Mouse (Mus musculus): ENCODE results near the gene Gm10681. TPM values are rescaled to one million over a fixed set of nuclear protein-coding genes. Genes with fewer than 3 reads are reported as not detected.
"Not testable (repeated sequence)": the region's sequence is repeated elsewhere in the genome, so short reads cannot be mapped to it uniquely, and the experiment has no call there.

Gene Gm10681
- not detected in 2 replicates for polyA plus RNA-seq (2016; fragmentation: Nextera tagmentation; extraction: Ambion mirVana)

- Histone ChIP-seq H3K27ac (no peak within 1 kb of the TSS), H3K4me3 (no peak within 1 kb of the TSS), H3K4me1 (no peaks in the 10 kb centered on the region), H3K27me3 (replicated peaks) (no peaks in the 10 kb centered on the region), H3K9me3 (no peaks in the 10 kb centered on the region), H3K36me3 (no peaks in the 10 kb centered on the region), H3K9ac (no peak within 1 kb of the TSS), H3K4me2 (replicated peaks) (no peak within 1 kb of the TSS)
- no peak for ATAC-seq (ENCODE audit: low FRiP score, low read depth)
These were observed at the start of gene Gm10681 for GRCm38 (mm10) chr3:98588707-98589106. Gm10681 (minus strand) TSS chr3:98588807.

- WGBS, result 98% methylated on average over 1 of the region's 1 CpGs
- no peak for ATAC-seq (ENCODE audit: low FRiP score, low read depth)
- H3K27me3 ChIP-seq (replicated peaks), result no peaks in the 10 kb centered on the region
These were observed 46.5 kb upstream of the Gm10681 start for GRCm38 (mm10) chr3:98635145-98635544.

GRCm38 (mm10) chr3:98630152-98630551 is 41.5 kb upstream of the Gm10681 start, which contains the start of gene Hsd3b5:
Hsd3b5 (minus strand) TSS chr3:98630252.
- Histone ChIP-seq H3K36me3 (no peaks in the 10 kb centered on the region), H3K4me3 (no peak within 1 kb of the TSS), H3K9me3 (no peaks in the 10 kb centered on the region), H3K4me1 (no peaks in the 10 kb centered on the region), H3K4me2 (replicated peaks) (no peak within 1 kb of the TSS), H3K27ac (no peak within 1 kb of the TSS), H3K9ac (no peak within 1 kb of the TSS), H3K27me3 (replicated peaks) (no peaks in the 10 kb centered on the region)
- no peak for ATAC-seq (ENCODE audit: low FRiP score, low read depth)

More at GRCm38 (mm10) chr3:98635145-98635544, 46.5 kb upstream of the Gm10681 start:
- no peaks in the 10 kb centered on the region for H3K9me3 ChIP-seq
- H3K4me1 ChIP-seq, result no peaks in the 10 kb centered on the region
- H3K27ac ChIP-seq, result no peak overlapping the region
- no peak overlapping the region for H3K4me3 ChIP-seq
- no peaks in the 10 kb centered on the region for H3K36me3 ChIP-seq
- no peak overlapping the region for H3K9ac ChIP-seq
- no peak overlapping the region for H3K4me2 ChIP-seq (replicated peaks)

GRCm38 (mm10) chr3:98629633-98630032 is 41.0 kb upstream of the Gm10681 start:
- Histone ChIP-seq H3K4me3 (no peak overlapping the region), H3K9ac (no peak overlapping the region), H3K36me3 (no peaks in the 10 kb centered on the region), H3K27me3 (replicated peaks) (no peaks in the 10 kb centered on the region), H3K27ac (no peak overlapping the region), H3K4me1 (no peaks in the 10 kb centered on the region), H3K9me3 (no peaks in the 10 kb centered on the region), H3K4me2 (replicated peaks) (no peak overlapping the region)
- ATAC-seq (ENCODE audit: low FRiP score, low read depth), result no peak
- WGBS, result 83% methylated on average over 3 of the region's 3 CpGs

GRCm38 (mm10) chr3:98616786-98617185 is 28.2 kb upstream of the Gm10681 start:
- not testable (repeated sequence) for H3K9me3 ChIP-seq; H3K27ac ChIP-seq; H3K9ac ChIP-seq; H3K4me1 ChIP-seq; H3K36me3 ChIP-seq; H3K27me3 ChIP-seq (replicated peaks); H3K4me3 ChIP-seq; ATAC-seq (ENCODE audit: low FRiP score, low read depth); H3K4me2 ChIP-seq (replicated peaks)
- 63% methylated on average over 1 of the region's 1 CpGs for WGBS

- not testable (repeated sequence) for H3K36me3 ChIP-seq; H3K4me2 ChIP-seq (replicated peaks); H3K9ac ChIP-seq; H3K27me3 ChIP-seq (replicated peaks); H3K9me3 ChIP-seq; H3K4me1 ChIP-seq; H3K27ac ChIP-seq; H3K4me3 ChIP-seq
- ATAC-seq (ENCODE audit: low FRiP score, low read depth), result 0 out of 2 replicates have a peak, but pooled peaks have one; percentile 13
- WGBS, result 22% methylated on average over 2 of the region's 2 CpGs
These were observed 27.6 kb upstream of the Gm10681 start for GRCm38 (mm10) chr3:98616244-98616643.

- not testable (repeated sequence) for H3K4me3 ChIP-seq; H3K36me3 ChIP-seq; H3K27me3 ChIP-seq (replicated peaks); H3K4me2 ChIP-seq (replicated peaks); ATAC-seq (ENCODE audit: low FRiP score, low read depth); H3K9me3 ChIP-seq; H3K27ac ChIP-seq; H3K9ac ChIP-seq; H3K4me1 ChIP-seq
- 68% methylated on average over 2 of the region's 2 CpGs for WGBS
These were observed 25.9 kb upstream of the Gm10681 start for GRCm38 (mm10) chr3:98614406-98614927.

- Histone ChIP-seq H3K27me3 (replicated peaks) (no peaks in the 10 kb centered on the region), H3K4me3 (no peak overlapping the region), H3K36me3 (no peaks in the 10 kb centered on the region), H3K27ac (no peak overlapping the region), H3K9ac (no peak overlapping the region), H3K9me3 (no peaks in the 10 kb centered on the region), H3K4me2 (replicated peaks) (no peak overlapping the region), H3K4me1 (no peaks in the 10 kb centered on the region)
- ATAC-seq (ENCODE audit: low FRiP score, low read depth), result 0 out of 2 replicates have a peak, but pooled peaks have one; percentile 29
These were observed 25.4 kb upstream of the Gm10681 start for GRCm38 (mm10) chr3:98613963-98614362.

- not testable (repeated sequence) for H3K4me2 ChIP-seq (replicated peaks); H3K4me3 ChIP-seq
These were observed 24.9 kb upstream of the Gm10681 start for GRCm38 (mm10) chr3:98613540-98613939.

GRCm38 (mm10) chr3:98587721-98588120 is 886 bp downstream of the Gm10681 start:
- WGBS, result 89% methylated on average over 2 of the region's 2 CpGs
- no peak for ATAC-seq (ENCODE audit: low FRiP score, low read depth)

More at GRCm38 (mm10) chr3:98613540-98613939, 24.9 kb upstream of the Gm10681 start:
- H3K4me1 ChIP-seq; H3K9ac ChIP-seq; H3K27ac ChIP-seq; H3K36me3 ChIP-seq; H3K27me3 ChIP-seq (replicated peaks); H3K9me3 ChIP-seq: not testable (repeated sequence)
- ATAC-seq (ENCODE audit: low FRiP score, low read depth), result 0 out of 2 replicates have a peak, but pooled peaks have one; percentile 21

GRCm38 (mm10) chr3:98582622-98583021 is 6.0 kb downstream of the Gm10681 start:
- H3K9ac ChIP-seq; ATAC-seq (ENCODE audit: low FRiP score, low read depth): not testable (repeated sequence)

More at GRCm38 (mm10) chr3:98587721-98588120, 886 bp downstream of the Gm10681 start:
- H3K4me2 ChIP-seq (replicated peaks), result no peak overlapping the region
- no peak overlapping the region for H3K4me3 ChIP-seq
- no peaks in the 10 kb centered on the region for H3K4me1 ChIP-seq
- H3K27ac ChIP-seq, result no peak overlapping the region
- no peaks in the 10 kb centered on the region for H3K36me3 ChIP-seq
- H3K27me3 ChIP-seq (replicated peaks), result no peaks in the 10 kb centered on the region
- H3K9me3 ChIP-seq, result no peaks in the 10 kb centered on the region
- no peak overlapping the region for H3K9ac ChIP-seq

GRCm38 (mm10) chr3:98582202-98582601 is 6.4 kb downstream of the Gm10681 start:
- not testable (repeated sequence) for H3K27ac ChIP-seq; H3K27me3 ChIP-seq (replicated peaks); ATAC-seq (ENCODE audit: low FRiP score, low read depth); H3K36me3 ChIP-seq; H3K4me1 ChIP-seq; H3K4me2 ChIP-seq (replicated peaks); H3K9me3 ChIP-seq; H3K9ac ChIP-seq; H3K4me3 ChIP-seq
- WGBS, result no CpG with 5 or more reads among the region's 1 CpGs

More at GRCm38 (mm10) chr3:98582622-98583021, 6.0 kb downstream of the Gm10681 start:
- not testable (repeated sequence) for H3K4me2 ChIP-seq (replicated peaks); H3K27me3 ChIP-seq (replicated peaks); H3K36me3 ChIP-seq; H3K27ac ChIP-seq; H3K9me3 ChIP-seq; H3K4me3 ChIP-seq; H3K4me1 ChIP-seq

GRCm38 (mm10) chr3:98581024-98581423 is 7.6 kb downstream of the Gm10681 start:
- not testable (repeated sequence) for H3K36me3 ChIP-seq; H3K27me3 ChIP-seq (replicated peaks); H3K27ac ChIP-seq; H3K4me2 ChIP-seq (replicated peaks); H3K9ac ChIP-seq; H3K4me3 ChIP-seq; ATAC-seq (ENCODE audit: low FRiP score, low read depth); H3K4me1 ChIP-seq; H3K9me3 ChIP-seq
- WGBS, result 92% methylated on average over 1 of the region's 1 CpGs
